Mouse (Mus musculus) megakaryocyte, embryonic 14.5 days (primary cell): ENCODE data around the gene Fam173a.

Experiments used
- FLI1 ChIP-seq: IDR thresholded peaks from 2 replicates; pipeline ENCODE4 v1.6.1; 2012; ENCODE audit warnings: low read length, inconsistent platforms, mixed read lengths
- GATA1 ChIP-seq: IDR thresholded peaks from 3 replicates; pipeline ENCODE4 v1.6.1; 2012; ENCODE audit warnings: mixed read lengths, low read length, inconsistent platforms, borderline replicate concordance

DNA sequence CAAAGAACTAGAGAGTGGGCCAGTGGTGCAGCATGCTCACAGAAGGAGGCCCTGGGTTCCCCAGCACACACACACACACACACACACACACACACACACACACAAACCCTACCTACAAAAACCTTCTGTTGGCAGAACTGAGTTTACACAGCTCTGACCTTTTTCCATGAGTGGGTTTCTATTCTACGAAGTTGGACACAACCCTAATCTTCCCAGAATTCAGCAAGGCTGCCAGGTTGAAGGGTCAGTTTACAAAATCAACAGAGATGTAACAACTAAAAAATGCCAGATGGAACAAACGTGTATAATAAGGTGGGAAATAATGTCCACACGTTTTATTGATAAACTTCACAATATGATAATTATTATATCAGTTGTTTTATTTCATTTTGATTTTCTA lies 35.0 kb downstream of the Fam173a start:
- TF ChIP-seq FLI1 = no peak
- no peak for TF ChIP-seq GATA1
